Comparison of ENCODE assay signal across 21 mouse cellular contexts in the genomic region with DNA sequence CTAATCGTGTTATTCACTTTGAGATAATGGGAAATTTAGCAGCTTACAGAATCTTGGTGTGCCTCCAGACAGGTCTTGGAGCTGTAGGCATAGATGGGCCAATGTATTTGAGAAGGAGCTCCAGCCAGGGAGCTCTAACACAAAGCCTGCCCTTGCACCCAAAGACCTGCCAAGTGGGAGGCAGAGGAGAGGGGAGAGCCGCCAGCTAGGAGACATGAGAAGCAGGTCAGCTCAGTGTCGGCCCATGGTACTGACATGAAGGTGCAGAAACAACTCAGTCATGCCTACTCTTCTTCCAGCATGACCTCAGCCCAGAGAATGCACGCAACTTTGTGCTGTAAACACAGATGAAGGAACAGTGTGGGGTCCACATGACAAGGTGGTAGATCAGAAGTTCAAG.
DNase-seq lines count a peak whose midpoint lies in the region; TF ChIP-seq lines count a peak whose summit lies in the region.
"Had no signal": no experiment of that assay in that cellular context is flagged by ENCODE, and none has a peak within 500 bp of the region (broad histone marks: within the 10 kb centered on the region; RNA-seq: fewer than 3 reads in every experiment).

No protein-coding gene starts in this region.

- WGBS in embryonic facial prominence, embryonic 10.5 days, result 92% methylated on average over 4 of the region's 4 CpGs
- 89% methylated on average over 4 of the region's 4 CpGs for WGBS in hindbrain, embryonic 10.5 days

- H3K27ac ChIP-seq in gastrocnemius, adult 2 months, result no peak overlapping the region
- peak overlapping the region; percentile 79 for H3K27ac ChIP-seq in brown adipose tissue, adult 24 weeks (replicated peaks; ENCODE audit: low read depth, low read length)
- H3K27ac ChIP-seq in embryonic facial prominence, embryonic 10.5 days (replicated peaks), result peak overlapping the region; percentile 42; the same call in 1 of the 2 replicates
- H3K27ac ChIP-seq in hindbrain, embryonic 10.5 days, result no peak overlapping the region
- H3K27ac ChIP-seq: embryonic facial prominence, embryonic 13.5 days; forebrain, embryonic 13.5 days; heart, embryonic 15.5 days; hindbrain, embryonic 14.5 days; hindbrain, postnatal 0 days had no signal

- intact Hi-C loops in gastrocnemius, adult 2 months (cut with DNase I), result no loop called here
- intact Hi-C loops in gastrocnemius, postnatal 14 days (cut with DNase I; ENCODE audit: low total_unique reads), result no loop called here

- peak; percentile 52 for DNase-seq in adrenal gland, postnatal 14 days
- DNase-seq in adrenal gland, postnatal 4 days (ENCODE audit: low spot score in 2 of 2), result no peak
- DNase-seq in gastrocnemius, adult 2 months, result peak; percentile 77
- no peak for DNase-seq in gastrocnemius, postnatal 14 days
- no peak for DNase-seq in embryonic facial prominence, embryonic 10.5 days (ENCODE audit: low spot score)
- DNase-seq in hindbrain, embryonic 10.5 days (ENCODE audit: low spot score), result no peak
- DNase-seq: adrenal gland, postnatal 36 days; cerebellum, adult 11-12 months; cerebellum, adult 9-10 months; cerebellum, postnatal 14 days; gastrocnemius, postnatal 10 days; heart, postnatal 36 days; kidney, adult 18-20 months had no signal

- no peaks in the 10 kb centered on the region for H3K36me3 ChIP-seq in embryonic facial prominence, embryonic 10.5 days (replicated peaks)
- H3K36me3 ChIP-seq in hindbrain, embryonic 10.5 days, result no peaks in the 10 kb centered on the region
- H3K36me3 ChIP-seq: embryonic facial prominence, embryonic 13.5 days; heart, embryonic 12.5 days; heart, embryonic 15.5 days had no signal

- TF ChIP-seq CTCF in gastrocnemius, adult 2 months (IDR thresholded peaks at IDR 0.05), result no peak

- peaks cover 7% of the 10 kb centered on the region for H3K27me3 ChIP-seq in embryonic facial prominence, embryonic 10.5 days (replicated peaks; ENCODE audit: low read depth, poor library complexity, severe bottlenecking)
- peaks cover 4% of the 10 kb centered on the region for H3K27me3 ChIP-seq in hindbrain, embryonic 10.5 days (ENCODE audit: insufficient read depth, poor library complexity, severe bottlenecking)
- H3K27me3 ChIP-seq: embryonic facial prominence, embryonic 13.5 days; heart, embryonic 12.5 days; heart, embryonic 15.5 days had no signal

- no peak overlapping the region for H3K4me3 ChIP-seq in gastrocnemius, adult 2 months
- H3K4me3 ChIP-seq in brown adipose tissue, adult 24 weeks (ENCODE audit: insufficient read depth, low read depth, low read length), result no peak overlapping the region
- H3K4me3 ChIP-seq in embryonic facial prominence, embryonic 10.5 days, result no peak overlapping the region
- no peak overlapping the region for H3K4me3 ChIP-seq in hindbrain, embryonic 10.5 days
- H3K4me3 ChIP-seq: embryonic facial prominence, embryonic 13.5 days; erythroblast, embryonic 14.5 days; forebrain, embryonic 13.5 days; heart, embryonic 12.5 days; heart, embryonic 15.5 days had no signal

- H3K9me3 ChIP-seq in embryonic facial prominence, embryonic 10.5 days, result no peaks in the 10 kb centered on the region
- H3K9me3 ChIP-seq in hindbrain, embryonic 10.5 days, result no peaks in the 10 kb centered on the region
- H3K9me3 ChIP-seq: embryonic facial prominence, embryonic 13.5 days; forebrain, embryonic 13.5 days; heart, embryonic 12.5 days; heart, embryonic 15.5 days had no signal

- H3K4me1 ChIP-seq in brown adipose tissue, adult 24 weeks (ENCODE audit: control insufficient read depth, insufficient read depth, insufficient read length, low read length), result peaks cover 3% of the 10 kb centered on the region; the same call in 1 of the 2 replicates
- H3K4me1 ChIP-seq in embryonic facial prominence, embryonic 10.5 days, result peaks cover 56% of the 10 kb centered on the region
- peaks cover 26% of the 10 kb centered on the region for H3K4me1 ChIP-seq in hindbrain, embryonic 10.5 days (replicated peaks)
- H3K4me1 ChIP-seq: heart, embryonic 12.5 days had no signal

Comparison
In these comparisons a context has a peak if more than half of its experiments do, and no peak if none do; other contexts are left out.
1. DNase-seq: peak in adrenal gland, postnatal 14 days (single experiment) and gastrocnemius, adult 2 months (single experiment); none in adrenal gland, postnatal 4 days (0 of 2), gastrocnemius, postnatal 14 days (single experiment), embryonic facial prominence, embryonic 10.5 days (single experiment) and hindbrain, embryonic 10.5 days (single experiment).
2. H3K27ac ChIP-seq: peak in brown adipose tissue, adult 24 weeks (single experiment) and embryonic facial prominence, embryonic 10.5 days (single experiment); none in gastrocnemius, adult 2 months (single experiment) and hindbrain, embryonic 10.5 days (single experiment).